Mouse (Mus musculus): ENCODE measurements around the gene Helz. TPM values are rescaled to one million over a fixed set of nuclear protein-coding genes. Genes with fewer than 3 reads are reported as not detected.
"Not testable (repeated sequence)": the region's sequence is repeated elsewhere in the genome, so short reads cannot be mapped to it uniquely, and the experiment has no call there.

Gene Helz
- polyA plus RNA-seq (2015; fragmentation: Nextera tagmentation; extraction: Ambion mirVana), result 14.2 and 16.8 TPM in 2 replicates

DNA sequence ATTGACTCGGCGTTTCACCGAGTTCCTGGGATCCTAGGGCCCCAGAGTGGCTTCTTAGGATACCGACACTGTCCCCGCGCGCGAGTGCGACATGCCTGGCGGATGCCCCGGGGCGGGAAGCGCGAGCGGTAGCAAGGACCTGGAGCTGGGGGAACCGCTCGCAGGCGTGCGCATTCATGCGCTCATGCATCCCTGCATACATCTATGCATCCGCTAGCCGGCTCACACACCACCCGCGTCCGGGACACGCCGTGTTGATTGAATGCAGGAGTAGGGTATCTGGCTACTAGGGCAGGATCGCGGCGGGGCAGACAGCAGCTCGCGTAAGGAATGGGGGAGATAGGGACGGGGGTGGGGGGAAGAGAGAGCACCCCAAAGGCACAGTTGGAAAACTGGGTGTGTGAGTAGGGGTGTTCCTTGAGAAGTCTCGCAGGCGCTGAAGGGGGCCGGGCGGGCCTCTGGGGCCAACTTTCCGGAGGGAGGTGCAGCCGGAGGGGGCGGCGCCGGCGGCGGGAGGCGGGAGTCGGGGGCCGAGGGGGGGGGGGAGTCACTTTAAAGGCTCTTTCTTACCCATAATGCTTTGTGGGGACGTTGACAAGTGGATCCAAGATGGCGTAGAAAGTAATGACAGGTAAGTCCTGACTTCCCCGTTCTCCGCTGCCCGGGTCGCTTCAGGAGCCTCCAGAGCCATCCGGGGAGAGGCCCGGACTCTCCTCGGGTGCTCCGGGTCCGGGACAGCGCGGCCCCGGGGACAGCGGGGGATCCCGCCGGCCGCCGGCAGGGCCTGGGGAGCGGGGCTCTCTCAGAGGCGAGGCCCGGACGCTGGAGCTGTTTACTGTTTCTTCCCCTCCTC lies at the start of gene Helz:
Gene Helz (plus strand): TSS at position 580 of the 853 bp plus-strand sequence.
- peak within 1 kb of the TSS; percentile 100 for H3K4me2 ChIP-seq (ENCODE audit: low read length)
- H3K36me3 ChIP-seq (ENCODE audit: control insufficient read depth, insufficient read depth, low read length), result 0 out of 2 replicates have a peak, but pooled peaks cover 2% of the 10 kb centered on the region
- H3K27ac ChIP-seq (ENCODE audit: low read depth, low read length), result peak within 1 kb of the TSS; percentile 84
- no peaks in the 10 kb centered on the region for H3K27me3 ChIP-seq (replicated peaks; ENCODE audit: control insufficient read depth, insufficient read depth, low read length)
- peak; percentile 85 for ATAC-seq
- WGBS, result 0% methylated on average over 46 of the region's 70 CpGs
- H3K9me3 ChIP-seq (ENCODE audit: control insufficient read depth, low read length), result no peaks in the 10 kb centered on the region
- H3K4me3 ChIP-seq (ENCODE audit: low read length), result peak within 1 kb of the TSS; percentile 99
- H3K4me1 ChIP-seq (ENCODE audit: control insufficient read depth, insufficient read depth, low read depth, low read length), result peaks cover 9% of the 10 kb centered on the region
- peak within 1 kb of the TSS; percentile 91 for H3K9ac ChIP-seq (ENCODE audit: low read depth, low read length)

DNA sequence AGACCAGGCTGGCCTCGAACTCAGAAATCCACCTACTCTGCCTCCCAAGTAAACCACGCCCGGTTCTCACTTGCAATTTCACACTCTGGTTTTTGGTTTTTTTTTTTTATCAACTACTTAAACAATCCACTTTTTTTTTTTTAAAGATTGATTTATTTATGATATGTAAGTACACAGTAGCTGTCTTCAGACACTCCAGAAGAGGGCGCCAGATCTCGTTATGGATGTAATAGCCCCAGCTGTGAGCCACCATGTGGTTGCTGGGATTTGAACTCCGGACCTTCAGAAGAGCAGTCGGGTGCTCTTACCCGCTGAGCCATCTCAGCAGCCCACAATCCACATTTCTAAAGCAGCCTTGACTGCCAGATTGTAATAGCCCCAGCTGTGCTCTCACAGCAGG lies 44.9 kb upstream of the Helz start:
- Histone ChIP-seq H3K4me1 (ENCODE audit: control insufficient read depth, insufficient read depth, low read depth, low read length) (no peaks in the 10 kb centered on the region), H3K4me2 (ENCODE audit: low read length) (no peak overlapping the region), H3K9me3 (ENCODE audit: control insufficient read depth, low read length) (no peaks in the 10 kb centered on the region), H3K36me3 (ENCODE audit: control insufficient read depth, insufficient read depth, low read length) (peaks cover 11% of the 10 kb centered on the region), H3K27ac (ENCODE audit: low read depth, low read length) (no peak overlapping the region), H3K27me3 (replicated peaks; ENCODE audit: control insufficient read depth, insufficient read depth, low read length) (no peaks in the 10 kb centered on the region), H3K9ac (ENCODE audit: low read depth, low read length) (no peak overlapping the region), H3K4me3 (ENCODE audit: low read length) (no peak overlapping the region)
- no peak for ATAC-seq
- WGBS, result 90% methylated on average over 8 of the region's 8 CpGs

GRCm38 (mm10) chr11:107504364-107504763 lies 43.4 kb upstream of the Helz start:
- not testable (repeated sequence) for ATAC-seq; H3K4me3 ChIP-seq (ENCODE audit: low read length); H3K27me3 ChIP-seq (replicated peaks; ENCODE audit: control insufficient read depth, insufficient read depth, low read length); H3K4me2 ChIP-seq (ENCODE audit: low read length); H3K4me1 ChIP-seq (ENCODE audit: control insufficient read depth, insufficient read depth, low read depth, low read length); H3K9me3 ChIP-seq (ENCODE audit: control insufficient read depth, low read length); H3K36me3 ChIP-seq (ENCODE audit: control insufficient read depth, insufficient read depth, low read length); H3K27ac ChIP-seq (ENCODE audit: low read depth, low read length); H3K9ac ChIP-seq (ENCODE audit: low read depth, low read length)
- WGBS, result 96% methylated on average over 3 of the region's 4 CpGs

DNA sequence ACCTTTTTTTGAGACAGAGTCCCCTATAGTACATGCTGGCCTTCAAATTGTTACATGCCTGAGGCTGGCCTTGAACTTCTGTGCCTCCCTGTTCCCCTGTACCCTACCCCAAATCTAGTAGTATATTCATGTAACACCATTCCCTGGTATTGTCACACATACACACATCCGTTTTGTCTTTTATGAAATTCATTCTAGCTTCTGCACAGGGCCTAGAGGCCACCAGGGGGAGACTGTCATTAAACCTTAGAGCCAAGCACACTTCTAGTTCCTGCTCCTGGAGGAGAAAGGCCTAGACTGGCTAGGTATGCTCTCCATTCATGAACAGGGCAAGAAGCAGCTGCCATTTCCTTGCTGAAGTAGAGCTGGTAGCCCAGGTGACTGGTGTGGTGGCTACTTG lies 41.5 kb upstream of the Helz start:
- Histone ChIP-seq H3K9me3 (ENCODE audit: control insufficient read depth, low read length) (no peaks in the 10 kb centered on the region), H3K4me1 (ENCODE audit: control insufficient read depth, insufficient read depth, low read depth, low read length) (peaks cover 2% of the 10 kb centered on the region; the same call in 1 of the 2 replicates), H3K4me3 (ENCODE audit: low read length) (no peak overlapping the region), H3K9ac (ENCODE audit: low read depth, low read length) (no peak overlapping the region), H3K27ac (ENCODE audit: low read depth, low read length) (no peak overlapping the region), H3K27me3 (replicated peaks; ENCODE audit: control insufficient read depth, insufficient read depth, low read length) (no peaks in the 10 kb centered on the region), H3K4me2 (ENCODE audit: low read length) (no peak overlapping the region), H3K36me3 (ENCODE audit: control insufficient read depth, insufficient read depth, low read length) (no peaks in the 10 kb centered on the region)
- 63% methylated on average over 1 of the region's 1 CpGs for WGBS
- ATAC-seq, result no peak

DNA sequence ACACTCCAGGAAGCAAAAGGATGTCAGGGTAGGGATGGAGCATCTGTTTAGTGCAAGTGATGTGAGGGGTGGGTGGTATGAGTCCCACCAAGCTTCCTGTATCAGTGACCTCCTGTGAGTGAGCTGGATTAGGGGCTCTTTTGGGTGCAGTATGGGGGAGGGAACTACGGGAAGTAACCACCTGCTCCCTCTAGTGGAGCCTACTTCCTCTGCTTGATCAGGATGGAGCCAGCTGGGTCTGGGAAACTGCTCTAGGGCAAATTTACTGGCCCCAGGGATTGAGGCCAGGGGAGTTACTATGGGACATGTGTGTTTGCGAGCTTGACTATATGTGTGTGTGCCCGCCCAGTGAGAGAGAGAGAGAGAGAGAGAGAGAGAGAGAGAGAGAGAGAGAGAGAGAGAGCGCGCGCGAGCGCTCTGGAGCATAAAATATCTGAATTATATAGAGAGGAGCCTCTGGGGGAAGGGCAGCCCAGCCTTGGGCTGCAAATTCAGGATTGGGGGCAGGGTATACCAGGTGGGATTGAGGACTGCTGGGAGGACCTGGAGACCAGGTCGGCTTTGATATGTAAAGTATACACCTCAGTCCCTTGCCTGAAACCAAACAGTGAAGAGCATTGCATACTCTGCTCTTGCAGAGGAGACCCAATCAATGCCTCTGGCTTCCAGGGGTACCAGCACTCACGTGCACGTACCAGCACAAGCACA lies 37.9 kb upstream of the Helz start:
- 10% methylated on average over 11 of the region's 11 CpGs for WGBS
- 0 out of 2 replicates have a peak, but pooled peaks have one; percentile 43 for ATAC-seq
- Histone ChIP-seq H3K4me2 (ENCODE audit: low read length) (peak overlapping the region; percentile 30), H3K9me3 (ENCODE audit: control insufficient read depth, low read length) (no peaks in the 10 kb centered on the region), H3K36me3 (ENCODE audit: control insufficient read depth, insufficient read depth, low read length) (no peaks in the 10 kb centered on the region), H3K27me3 (replicated peaks; ENCODE audit: control insufficient read depth, insufficient read depth, low read length) (no peaks in the 10 kb centered on the region), H3K9ac (ENCODE audit: low read depth, low read length) (no peak overlapping the region), H3K4me3 (ENCODE audit: low read length) (no peak overlapping the region), H3K4me1 (ENCODE audit: control insufficient read depth, insufficient read depth, low read depth, low read length) (peaks cover 4% of the 10 kb centered on the region), H3K27ac (ENCODE audit: low read depth, low read length) (no peak overlapping the region)

DNA sequence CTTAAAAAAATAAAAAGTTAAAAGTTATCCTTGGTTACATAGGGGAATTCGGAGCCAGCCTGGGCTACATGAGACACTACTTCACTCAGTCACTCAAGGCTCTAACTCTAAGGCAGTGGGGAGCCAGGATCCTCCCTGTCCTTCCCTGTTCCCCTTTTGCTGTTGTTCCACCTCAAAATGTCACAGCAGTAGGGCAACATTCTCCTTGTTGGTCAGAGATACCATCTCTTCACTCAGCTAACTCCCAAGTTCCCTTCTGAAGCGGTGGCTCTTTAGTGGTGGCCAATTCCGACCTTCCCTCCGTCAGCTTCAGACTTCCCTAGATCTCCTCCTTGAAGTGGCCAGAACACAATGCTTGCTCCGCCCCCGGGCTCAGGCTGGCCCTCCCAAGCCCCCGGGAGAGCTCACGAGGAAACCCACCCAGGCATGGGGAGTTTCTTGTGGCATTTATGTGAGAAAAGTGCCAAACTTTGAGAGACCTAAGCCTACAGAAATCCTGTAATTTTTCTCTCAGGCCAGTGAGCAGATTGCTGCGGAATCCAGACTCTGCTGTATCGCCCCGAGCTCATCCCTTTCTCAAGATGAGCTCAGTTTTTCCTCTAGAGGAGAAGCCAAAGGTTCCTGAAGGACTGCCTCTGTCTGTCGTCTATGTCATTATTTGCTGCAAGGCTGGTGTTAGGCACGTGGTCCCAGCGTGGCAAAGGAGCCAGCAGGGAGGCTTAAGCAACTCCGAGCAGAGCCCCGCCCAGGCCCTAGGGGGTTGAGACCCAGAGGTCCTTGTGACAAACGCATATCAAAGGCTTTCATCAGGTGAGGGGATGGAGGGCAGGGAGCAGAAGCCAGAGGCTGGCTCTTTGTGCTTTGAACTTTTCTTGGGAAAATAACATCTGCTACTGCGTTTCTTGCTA lies 37.1 kb upstream of the Helz start:
- WGBS, result 4% methylated on average over 18 of the region's 18 CpGs
- H3K4me2 ChIP-seq (ENCODE audit: low read length), result peak overlapping the region; percentile 27
- H3K4me1 ChIP-seq (ENCODE audit: control insufficient read depth, insufficient read depth, low read depth, low read length), result peaks cover 4% of the 10 kb centered on the region
- no peak overlapping the region for H3K27ac ChIP-seq (ENCODE audit: low read depth, low read length)
- H3K36me3 ChIP-seq (ENCODE audit: control insufficient read depth, insufficient read depth, low read length), result no peaks in the 10 kb centered on the region
- 0 out of 2 replicates have a peak overlapping the region, but pooled peaks have one; percentile 5 for H3K4me3 ChIP-seq (ENCODE audit: low read length)
- no peaks in the 10 kb centered on the region for H3K27me3 ChIP-seq (replicated peaks; ENCODE audit: control insufficient read depth, insufficient read depth, low read length)
- no peak overlapping the region; the same call in 1 of the 2 replicates for H3K9ac ChIP-seq (ENCODE audit: low read depth, low read length)
- no peak for ATAC-seq
- no peaks in the 10 kb centered on the region for H3K9me3 ChIP-seq (ENCODE audit: control insufficient read depth, low read length)

- H3K9ac ChIP-seq (ENCODE audit: low read depth, low read length); H3K4me2 ChIP-seq (ENCODE audit: low read length); H3K4me1 ChIP-seq (ENCODE audit: control insufficient read depth, insufficient read depth, low read depth, low read length); H3K27ac ChIP-seq (ENCODE audit: low read depth, low read length); H3K4me3 ChIP-seq (ENCODE audit: low read length); H3K36me3 ChIP-seq (ENCODE audit: control insufficient read depth, insufficient read depth, low read length); ATAC-seq; H3K9me3 ChIP-seq (ENCODE audit: control insufficient read depth, low read length); H3K27me3 ChIP-seq (replicated peaks; ENCODE audit: control insufficient read depth, insufficient read depth, low read length): not testable (repeated sequence)
- 50% methylated on average over 5 of the region's 5 CpGs for WGBS
Observed at GRCm38 (mm10) chr11:107511954-107512353, 35.8 kb upstream of the Helz start.

DNA sequence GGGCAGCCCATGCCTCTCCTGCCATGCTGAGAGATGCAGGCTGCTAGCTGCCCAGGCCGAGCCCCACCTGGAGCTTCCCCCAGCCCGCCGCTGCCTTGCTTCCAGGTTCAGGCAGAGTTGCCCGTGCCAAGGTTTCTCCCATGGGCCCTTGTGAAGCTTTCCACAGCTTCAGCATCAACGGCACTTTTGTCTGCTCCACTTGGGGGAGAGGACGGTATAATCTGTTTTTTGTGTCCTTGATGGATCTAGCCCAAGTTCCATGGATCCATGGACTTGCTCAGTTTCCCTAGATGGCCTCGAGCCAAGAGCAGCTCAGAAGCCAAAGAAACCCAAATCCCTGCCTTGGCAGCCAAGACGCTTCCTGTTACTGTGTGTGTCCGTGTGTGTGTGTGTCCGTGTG lies 34.7 kb upstream of the Helz start:
- Histone ChIP-seq H3K4me3 (ENCODE audit: low read length) (no peak overlapping the region), H3K9me3 (ENCODE audit: control insufficient read depth, low read length) (no peaks in the 10 kb centered on the region), H3K9ac (ENCODE audit: low read depth, low read length) (peak overlapping the region; percentile 17; the same call in 1 of the 2 replicates), H3K36me3 (ENCODE audit: control insufficient read depth, insufficient read depth, low read length) (no peaks in the 10 kb centered on the region), H3K4me2 (ENCODE audit: low read length) (peak overlapping the region; percentile 25), H3K27ac (ENCODE audit: low read depth, low read length) (no peak overlapping the region), H3K4me1 (ENCODE audit: control insufficient read depth, insufficient read depth, low read depth, low read length) (peaks cover 4% of the 10 kb centered on the region), H3K27me3 (replicated peaks; ENCODE audit: control insufficient read depth, insufficient read depth, low read length) (no peaks in the 10 kb centered on the region)
- WGBS, result 45% methylated on average over 10 of the region's 10 CpGs
- peak; percentile 73 for ATAC-seq

Measured in hindbrain, embryonic 16.5 days (tissue).